Mouse (Mus musculus) limb, embryonic 10.5 days (tissue): Measurements from ENCODE around the gene Mbtd1. TPM values are rescaled to one million over a fixed set of nuclear protein-coding genes. Genes with fewer than 3 reads are reported as not detected.

Experiments used
- polyA plus RNA-seq: library from polyadenylated mRNA; unstranded; fragments of >200 nt; fragmentation: Nextera tagmentation; extraction: Ambion mirVana; gene quantifications from 2 replicates; pipeline ENCODE4 v1.2.1, GENCODE M21; 2016

Mbtd1 gene
- polyA plus RNA-seq, 1 experiment from 2014 or later: 43.1 TPM

Other genes starting within 250 kb of the Mbtd1 start
- 39.0 and 43.0 TPM in 2 replicates for gene Utp18, start 86 bp upstream of the Mbtd1 start, polyA plus RNA-seq
- 151 and 152 TPM in 2 replicates for gene Nme2, start 70.4 kb downstream of the Mbtd1 start, polyA plus RNA-seq
- 578 and 666 TPM in 2 replicates for gene Gm20390, start 82.4 kb downstream of the Mbtd1 start, polyA plus RNA-seq
- 386 and 480 TPM in 2 replicates for gene Nme1, start 82.7 kb downstream of the Mbtd1 start, polyA plus RNA-seq
- 28.0 and 30.4 TPM in 2 replicates for gene Spag9, start 110.2 kb downstream of the Mbtd1 start, polyA plus RNA-seq